Mouse (Mus musculus): ENCODE measurements around the gene Bpifa5.
"Not testable (repeated sequence)": the region's sequence is repeated elsewhere in the genome, so short reads cannot be mapped to it uniquely, and the experiment has no call there.

The Bpifa5 gene

DNA sequence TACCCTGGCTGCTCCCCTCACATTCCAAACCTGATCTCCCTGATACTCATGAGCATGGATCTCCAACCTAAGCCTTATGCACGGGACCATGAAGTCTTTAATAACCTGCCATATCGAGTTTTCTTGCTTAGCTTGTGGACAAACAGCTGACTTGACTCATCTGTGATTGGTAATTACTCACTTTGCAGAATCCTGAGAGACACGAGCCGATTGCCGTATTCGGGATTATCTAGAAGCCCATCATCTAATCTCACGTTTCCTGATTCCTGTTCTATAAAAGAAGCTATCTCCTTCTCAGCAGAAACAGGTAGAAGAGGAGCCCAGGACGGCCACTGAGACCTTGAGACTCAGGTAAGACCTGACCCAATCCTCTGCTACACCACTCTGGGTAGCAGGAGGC is at the start of gene Bpifa5:
Gene Bpifa5 (plus strand): TSS at position 301 of the 400 bp plus-strand sequence.
- DNase-seq (ENCODE audit: low spot score): no peak

- DNase-seq (ENCODE audit: low spot score): no peak
Observed at GRCm38 (mm10) chr2:154117381-154117780, 45.0 kb upstream of the Bpifa5 start.

- DNase-seq (ENCODE audit: low spot score): no peak
Observed at GRCm38 (mm10) chr2:154130120-154130519, 32.3 kb upstream of the Bpifa5 start, which contains the start of gene Bpifa3. Bpifa3 (plus strand) TSS chr2:154130336.

DNA sequence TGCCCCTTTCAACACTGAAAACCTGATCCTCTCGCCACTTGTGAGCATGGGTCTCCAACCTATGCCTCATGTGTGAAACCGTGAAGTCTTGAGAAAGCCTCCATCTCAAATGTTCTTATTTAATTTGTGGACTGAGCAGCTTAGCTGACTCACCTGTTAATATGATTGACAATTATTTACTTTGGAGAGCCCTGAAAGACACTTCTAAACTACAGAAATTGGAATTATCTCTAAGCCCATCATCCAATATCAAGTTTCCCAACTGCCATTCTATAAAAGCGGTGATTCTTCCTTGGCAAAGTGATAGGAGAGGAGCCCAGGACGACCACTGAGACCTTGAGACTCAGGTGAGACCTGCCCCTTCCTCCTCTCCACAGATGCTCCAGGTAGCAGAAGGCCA is 19.8 kb upstream of the Bpifa5 start, which contains the start of gene Bpifa1:
Gene Bpifa1 (plus strand): TSS at position 301 of the 400 bp plus-strand sequence.
- no peak for DNase-seq (ENCODE audit: low spot score)

GRCm38 (mm10) chr2:154143735-154144134 is 18.7 kb upstream of the Bpifa5 start:
- DNase-seq (ENCODE audit: low spot score): no peak

DNA sequence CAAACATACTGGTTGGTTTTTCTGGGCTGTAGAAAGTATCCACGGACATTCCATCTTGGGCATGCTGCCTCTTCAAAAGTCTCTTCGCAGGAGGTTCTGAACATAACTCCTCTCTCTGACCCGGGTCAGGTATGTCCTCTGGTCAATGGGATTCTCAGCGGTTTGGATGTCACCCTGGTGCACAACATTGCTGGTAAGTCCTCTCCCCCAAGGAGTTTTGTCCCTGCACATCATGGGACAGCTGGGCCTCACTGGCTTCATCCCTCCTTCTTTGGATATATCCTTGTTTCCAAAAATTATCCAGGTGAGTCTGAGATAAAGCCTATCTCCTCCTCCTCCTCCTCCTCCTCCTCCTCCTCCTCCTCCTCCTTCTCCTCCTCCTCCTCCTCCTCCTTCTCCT is 14.9 kb upstream of the Bpifa5 start:
- DNase-seq (ENCODE audit: low spot score): no peak

- DNase-seq (ENCODE audit: low spot score): peak; percentile 6
Observed at GRCm38 (mm10) chr2:154158433-154158832, 4.0 kb upstream of the Bpifa5 start.

- no peak for DNase-seq (ENCODE audit: low spot score)
Observed at GRCm38 (mm10) chr2:154163306-154163705, 899 bp downstream of the Bpifa5 start.

- no peak for DNase-seq (ENCODE audit: low spot score)
Observed at GRCm38 (mm10) chr2:154169172-154169571, 6.8 kb downstream of the Bpifa5 start.

- DNase-seq (ENCODE audit: low spot score): no peak
Observed at GRCm38 (mm10) chr2:154171621-154172020, 9.2 kb downstream of the Bpifa5 start.

GRCm38 (mm10) chr2:154173313-154173712 is 10.9 kb downstream of the Bpifa5 start:
- peak; percentile 9 for DNase-seq (ENCODE audit: low spot score)

DNA sequence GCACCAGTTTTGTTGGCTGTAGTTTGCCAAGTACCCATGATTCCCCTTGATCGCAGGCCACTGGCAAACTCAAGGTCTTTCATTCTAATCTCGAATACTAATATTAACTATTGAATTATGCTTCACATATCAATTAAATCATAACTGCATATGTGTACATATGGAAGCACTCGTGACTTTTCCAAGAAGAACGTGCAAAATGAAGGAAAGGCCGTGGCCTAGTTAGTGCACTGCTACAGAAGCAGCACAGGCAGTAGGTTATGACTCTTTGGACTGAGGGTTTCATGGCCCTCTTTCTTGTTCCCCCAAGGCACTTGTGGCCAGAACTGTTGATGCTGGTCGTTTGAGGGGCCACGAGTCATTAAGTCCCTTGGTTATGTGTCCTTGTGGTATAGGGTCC is 19.5 kb downstream of the Bpifa5 start:
- not testable (repeated sequence) for DNase-seq (ENCODE audit: low spot score)

- not testable (repeated sequence) for DNase-seq (ENCODE audit: low spot score)
Observed at GRCm38 (mm10) chr2:154183061-154183460, 20.7 kb downstream of the Bpifa5 start.

- DNase-seq (ENCODE audit: low spot score): no peak
Observed at GRCm38 (mm10) chr2:154185319-154185718, 22.9 kb downstream of the Bpifa5 start.

GRCm38 (mm10) chr2:154185748-154186147 is 23.3 kb downstream of the Bpifa5 start:
- no peak for DNase-seq (ENCODE audit: low spot score)

GRCm38 (mm10) chr2:154187468-154187867 is 25.1 kb downstream of the Bpifa5 start:
- DNase-seq (ENCODE audit: low spot score): peak; percentile 10

- DNase-seq (ENCODE audit: low spot score): no peak
Observed at GRCm38 (mm10) chr2:154189877-154190434, 27.5 kb downstream of the Bpifa5 start.

GRCm38 (mm10) chr2:154190546-154191258 is 28.3 kb downstream of the Bpifa5 start, which contains the start of gene Bpifb1:
Bpifb1 (plus strand) TSS chr2:154190818.
- DNase-seq (ENCODE audit: low spot score): no peak

DNA sequence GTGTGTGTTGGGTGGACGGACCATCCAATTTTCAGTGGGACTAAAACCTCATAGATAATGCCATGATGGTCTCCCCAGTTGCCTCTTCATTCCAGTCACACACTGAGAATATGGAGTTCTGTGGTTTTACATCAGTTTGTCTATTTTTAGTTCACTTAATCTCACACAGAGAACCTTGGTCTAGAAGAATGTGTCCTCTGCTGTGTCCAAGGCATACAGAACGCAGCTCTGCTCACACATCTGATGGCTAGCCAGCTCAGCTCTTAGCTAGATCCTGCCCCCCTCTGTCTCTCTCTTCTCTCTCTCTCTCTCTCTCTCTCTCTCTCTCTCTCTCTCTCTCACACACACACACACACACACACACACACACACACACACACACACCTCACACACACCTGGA is 29.7 kb downstream of the Bpifa5 start:
- no peak for DNase-seq (ENCODE audit: low spot score)

- no peak for DNase-seq (ENCODE audit: low spot score)
Observed at GRCm38 (mm10) chr2:154193071-154193470, 30.7 kb downstream of the Bpifa5 start.

DNA sequence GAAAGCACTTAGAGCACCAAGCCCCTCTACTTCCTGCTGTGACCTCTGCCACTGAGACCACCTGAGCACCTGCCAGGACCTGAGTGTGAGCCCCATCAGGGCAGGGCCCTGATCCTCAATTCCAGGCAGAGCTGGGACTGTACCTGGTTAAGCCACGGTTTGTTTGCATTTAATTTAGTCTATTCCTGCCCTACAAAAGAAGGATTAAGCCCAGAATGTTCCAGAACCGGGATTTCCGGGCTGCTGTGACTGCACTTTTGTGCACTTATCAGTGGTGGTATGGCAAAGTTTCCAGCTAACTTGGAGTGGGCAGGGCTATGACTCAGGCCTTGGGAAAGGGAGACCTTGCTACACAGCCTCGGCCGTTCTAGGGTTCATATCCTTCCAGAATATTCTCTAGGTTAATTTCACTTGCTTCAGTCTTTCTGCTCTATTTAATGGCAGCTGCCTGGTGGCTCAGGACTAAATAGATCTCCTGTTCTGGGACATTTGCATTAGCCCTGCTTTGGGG is 31.6 kb downstream of the Bpifa5 start:
- no peak for DNase-seq (ENCODE audit: low spot score)

DNA sequence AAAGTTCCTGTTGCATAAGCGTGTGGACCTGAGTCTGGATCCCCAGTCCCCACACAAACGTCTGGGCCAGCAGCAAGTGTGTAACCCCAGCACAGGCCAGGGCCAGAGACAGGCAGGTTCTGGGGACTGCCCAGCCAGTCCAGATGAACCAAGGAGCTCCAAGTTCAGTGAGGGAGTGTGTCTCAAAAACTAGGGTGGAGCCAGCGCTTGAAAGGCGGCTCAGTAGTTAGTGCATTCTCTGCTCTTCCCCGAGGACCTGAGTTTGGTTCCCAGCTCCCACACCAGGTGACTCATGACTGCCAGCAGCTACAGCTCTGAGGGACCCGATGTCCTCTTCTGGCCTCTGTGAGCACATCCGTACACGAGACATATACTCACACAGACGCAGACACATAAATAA is 34.6 kb downstream of the Bpifa5 start:
- no peak for DNase-seq (ENCODE audit: low spot score)

DNA sequence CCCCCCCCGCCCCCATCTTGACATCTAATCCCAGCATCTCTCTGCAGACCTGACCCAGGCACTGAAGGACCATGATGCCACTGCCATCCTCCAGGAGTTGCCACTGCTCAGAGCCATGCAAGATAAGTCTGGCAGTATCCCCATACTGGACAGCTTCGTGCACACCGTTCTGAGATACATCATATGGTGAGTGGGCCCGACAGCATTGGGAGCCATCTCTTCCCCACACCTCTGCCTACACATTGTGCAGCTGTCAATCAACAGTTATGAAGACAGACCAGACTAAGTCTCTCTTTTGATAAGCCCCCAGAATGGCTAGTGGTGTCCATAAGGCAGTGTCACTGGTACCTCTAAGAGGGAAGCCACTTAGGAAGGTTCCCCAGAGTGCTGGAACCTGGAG is 42.2 kb downstream of the Bpifa5 start:
- no peak for DNase-seq (ENCODE audit: low spot score)

All from adipocyte (in vitro differentiated cells).